Mouse (Mus musculus) neural tube, embryonic 15.5 days (tissue): ENCODE data around the gene Scyl3. TPM values are rescaled to one million over a fixed set of nuclear protein-coding genes. Genes with fewer than 3 reads are reported as not detected.

Experiments
- ATAC-seq: fragments of 200-750 bp; cut with Nextera tagmentation; 2 replicates; pipeline ENCODE4 v1.8.0; 2017; ENCODE audit warnings: mild to moderate bottlenecking, moderate TSS enrichment, moderate library complexity; ENCODE audit not compliant: low FRiP score
- H3K27ac ChIP-seq: fragments of 300-500 bp; sonication (generic); replicated peaks from 2 replicates; pipeline ENCODE4 v1.5.1; 2015; ENCODE audit warnings: mild to moderate bottlenecking, inconsistent platforms
- H3K27me3 ChIP-seq: fragments of 300-500 bp; sonication (generic); replicated peaks from 2 replicates; pipeline ENCODE4 v1.6.1; 2015; ENCODE audit warnings: inconsistent platforms
- H3K36me3 ChIP-seq: fragments of 300-500 bp; sonication (generic); 2 replicates; pipeline ENCODE4 v1.6.1; 2015; ENCODE audit warnings: inconsistent platforms
- H3K4me1 ChIP-seq: fragments of 300-500 bp; sonication (generic); 2 replicates; pipeline ENCODE4 v1.6.1; 2015; ENCODE audit warnings: inconsistent platforms
- H3K4me2 ChIP-seq: fragments of 300-500 bp; sonication (generic); 2 replicates; pipeline ENCODE4 v1.6.1; 2015; ENCODE audit warnings: inconsistent platforms, mild to moderate bottlenecking, moderate library complexity
- H3K4me3 ChIP-seq: fragments of 300-500 bp; sonication (generic); replicated peaks from 2 replicates; pipeline ENCODE4 v1.5.1; 2015; ENCODE audit warnings: mild to moderate bottlenecking, inconsistent platforms
- H3K9ac ChIP-seq: fragments of 300-500 bp; sonication (generic); replicated peaks from 2 replicates; pipeline ENCODE4 v1.6.1; 2015; ENCODE audit warnings: mild to moderate bottlenecking, inconsistent platforms
- H3K9me3 ChIP-seq: fragments of 300-500 bp; sonication (generic); replicated peaks from 2 replicates; pipeline ENCODE4 v1.6.1; 2016; ENCODE audit warnings: inconsistent platforms
- WGBS: fragments of 180-500 bp; shearing (Covaris S2); methylation state at CpG from one replicate; pipeline ENCODE4 v1.1.7; 2015; ENCODE audit warnings: mixed read lengths; 5-methylcytosine and 5-hydroxymethylcytosine counted together
- polyA plus RNA-seq: library from polyadenylated mRNA; unstranded; fragments of >200 nt; fragmentation: Nextera tagmentation; extraction: Ambion mirVana; gene quantifications from 2 replicates; pipeline ENCODE4 v1.2.1, GENCODE M21; 2015

Scyl3 gene
- polyA plus RNA-seq, 1 experiment from 2014 or later = 13.8 TPM

GRCm38 (mm10) chr1:163964008-163964689, 35.2 kb downstream of the Scyl3 start:
- H3K9ac ChIP-seq = no peak overlapping the region
- H3K36me3 ChIP-seq = peaks cover 12% of the 10 kb centered on the region; the same call in 1 of the 2 replicates
- H3K27ac ChIP-seq = no peak overlapping the region
- H3K27me3 ChIP-seq = no peaks in the 10 kb centered on the region
- H3K4me2 ChIP-seq = no peak overlapping the region
- ATAC-seq = no peak
- no peak overlapping the region for H3K4me3 ChIP-seq
- no peaks in the 10 kb centered on the region for H3K9me3 ChIP-seq
- 92% methylated on average over 10 of the region's 10 CpGs for WGBS
- no peaks in the 10 kb centered on the region for H3K4me1 ChIP-seq

- H3K27me3 ChIP-seq = no peaks in the 10 kb centered on the region
- ATAC-seq = no peak
- 93% methylated on average over 1 of the region's 1 CpGs for WGBS
- peaks cover 7% of the 10 kb centered on the region; the same call in 1 of the 2 replicates for H3K36me3 ChIP-seq
- H3K4me3 ChIP-seq = no peak overlapping the region
- no peaks in the 10 kb centered on the region for H3K9me3 ChIP-seq
- no peak overlapping the region for H3K4me2 ChIP-seq
- no peaks in the 10 kb centered on the region for H3K4me1 ChIP-seq
- H3K9ac ChIP-seq = no peak overlapping the region
- H3K27ac ChIP-seq = no peak overlapping the region
Observed at GRCm38 (mm10) chr1:163974471-163974870, 45.6 kb downstream of the Scyl3 start.

GRCm38 (mm10) chr1:163975088-163975487, 46.2 kb downstream of the Scyl3 start:
- no peak overlapping the region for H3K27ac ChIP-seq
- WGBS = 96% methylated on average over 2 of the region's 2 CpGs
- no peak for ATAC-seq
- H3K9me3 ChIP-seq = no peaks in the 10 kb centered on the region
- no peak overlapping the region for H3K4me3 ChIP-seq
- peaks cover 7% of the 10 kb centered on the region; the same call in 1 of the 2 replicates for H3K36me3 ChIP-seq
- no peaks in the 10 kb centered on the region for H3K27me3 ChIP-seq
- no peak overlapping the region for H3K4me2 ChIP-seq
- no peak overlapping the region for H3K9ac ChIP-seq
- no peaks in the 10 kb centered on the region for H3K4me1 ChIP-seq

- H3K27ac ChIP-seq = no peak overlapping the region
- H3K9ac ChIP-seq = no peak overlapping the region
- no peak for ATAC-seq
- no peaks in the 10 kb centered on the region for H3K9me3 ChIP-seq
- no peaks in the 10 kb centered on the region for H3K4me1 ChIP-seq
- no peak overlapping the region for H3K4me2 ChIP-seq
- peaks cover 9% of the 10 kb centered on the region; the same call in 1 of the 2 replicates for H3K36me3 ChIP-seq
- no peak overlapping the region for H3K4me3 ChIP-seq
- H3K27me3 ChIP-seq = no peaks in the 10 kb centered on the region
- WGBS = 93% methylated on average over 1 of the region's 1 CpGs
Observed at GRCm38 (mm10) chr1:163976515-163976914, 47.6 kb downstream of the Scyl3 start.

GRCm38 (mm10) chr1:163992371-163992770, 63.5 kb downstream of the Scyl3 start:
- ATAC-seq = no peak
- 91% methylated on average over 4 of the region's 4 CpGs for whole genome bisulfite sequencing
- H3K27me3 ChIP-seq = no peaks in the 10 kb centered on the region
- no peaks in the 10 kb centered on the region for H3K9me3 ChIP-seq
- no peak overlapping the region for H3K4me3 ChIP-seq
- no peak overlapping the region for H3K27ac ChIP-seq
- H3K36me3 ChIP-seq = no peaks in the 10 kb centered on the region
- H3K9ac ChIP-seq = no peak overlapping the region
- H3K4me1 ChIP-seq = peaks cover 15% of the 10 kb centered on the region
- H3K4me2 ChIP-seq = no peak overlapping the region

- WGBS = 2% methylated on average over 38 of the region's 38 CpGs
- Histone ChIP-seq H3K4me2 (peak overlapping the region; percentile 78), H3K36me3 (no peaks in the 10 kb centered on the region), H3K9ac (peak overlapping the region; percentile 60), H3K27me3 (no peaks in the 10 kb centered on the region), H3K4me1 (peaks cover 15% of the 10 kb centered on the region), H3K4me3 (peak overlapping the region; percentile 91), H3K27ac (0 out of 2 replicates have a peak overlapping the region, but pooled peaks have one; percentile 54), H3K9me3 (no peaks in the 10 kb centered on the region)
- ATAC-seq = peak; percentile 5
Observed at GRCm38 (mm10) chr1:163994173-163994720, 65.3 kb downstream of the Scyl3 start.

- Histone ChIP-seq H3K4me1 (peaks cover 15% of the 10 kb centered on the region), H3K27ac (peak within 1 kb of the TSS; percentile 82), H3K4me2 (peak within 1 kb of the TSS; percentile 78), H3K9ac (peak within 1 kb of the TSS; percentile 60), H3K4me3 (peak within 1 kb of the TSS; percentile 91), H3K36me3 (no peaks in the 10 kb centered on the region), H3K9me3 (no peaks in the 10 kb centered on the region), H3K27me3 (no peaks in the 10 kb centered on the region)
- ATAC-seq = peak; percentile 98
- 4% methylated on average over 43 of the region's 43 CpGs for WGBS
Observed at GRCm38 (mm10) chr1:163994721-163995608, 66.1 kb downstream of the Scyl3 start, which contains the start of the genes BC055324 and Mettl18. Gene BC055324 (minus strand): TSS chr1:163994796. Gene Mettl18 (plus strand): TSS chr1:163994889.

GRCm38 (mm10) chr1:163995609-163995913, 66.7 kb downstream of the Scyl3 start:
- ATAC-seq = no peak
- WGBS = 87% methylated on average over 1 of the region's 2 CpGs
- H3K27ac ChIP-seq = peak overlapping the region; percentile 82

GRCm38 (mm10) chr1:164001831-164002452, 73.0 kb downstream of the Scyl3 start:
- ATAC-seq = no peak
- no peak overlapping the region for H3K27ac ChIP-seq
- H3K9me3 ChIP-seq = no peaks in the 10 kb centered on the region
- no peaks in the 10 kb centered on the region for H3K36me3 ChIP-seq
- no peak overlapping the region for H3K4me2 ChIP-seq
- 71% methylated on average over 6 of the region's 6 CpGs for WGBS
- no peaks in the 10 kb centered on the region for H3K4me1 ChIP-seq
- no peak overlapping the region for H3K9ac ChIP-seq
- no peak overlapping the region for H3K4me3 ChIP-seq
- no peaks in the 10 kb centered on the region for H3K27me3 ChIP-seq

More at GRCm38 (mm10) chr1:163995609-163995913, 66.7 kb downstream of the Scyl3 start:
- peak overlapping the region; percentile 57 for H3K4me2 ChIP-seq
- H3K9me3 ChIP-seq = no peaks in the 10 kb centered on the region
- peak overlapping the region; percentile 60 for H3K9ac ChIP-seq
- peak overlapping the region; percentile 91 for H3K4me3 ChIP-seq
- no peaks in the 10 kb centered on the region for H3K36me3 ChIP-seq
- H3K4me1 ChIP-seq = peaks cover 15% of the 10 kb centered on the region
- no peaks in the 10 kb centered on the region for H3K27me3 ChIP-seq

- Histone ChIP-seq H3K36me3 (no peaks in the 10 kb centered on the region), H3K27me3 (no peaks in the 10 kb centered on the region), H3K4me1 (no peaks in the 10 kb centered on the region), H3K4me2 (no peak overlapping the region), H3K27ac (no peak overlapping the region), H3K4me3 (no peak overlapping the region), H3K9ac (no peak overlapping the region), H3K9me3 (no peaks in the 10 kb centered on the region)
- WGBS = 82% methylated on average over 3 of the region's 3 CpGs
- no peak for ATAC-seq
Observed at GRCm38 (mm10) chr1:164004311-164004710, 75.4 kb downstream of the Scyl3 start.
